Mouse (Mus musculus) limb, embryonic 11.5 days (tissue): ENCODE data around the gene Dscaml1. TPM values are rescaled to one million over a fixed set of nuclear protein-coding genes. Genes with fewer than 3 reads are reported as not detected.

Experiments
- ATAC-seq: fragments of 200-750 bp; cut with Nextera tagmentation; 2 replicates; pipeline ENCODE4 v1.8.0; 2017; ENCODE audit warnings: low read depth; ENCODE audit not compliant: insufficient number of reproducible peaks, low FRiP score, low TSS enrichment
- DNase-seq: peaks from one replicate; pipeline ENCODE4 v3.0.0-alpha.2; 2015; ENCODE audit warnings: low spot score
- H3K27ac ChIP-seq: fragments of 300-500 bp; sonication (generic); replicated peaks from 2 replicates; pipeline ENCODE4 v1.5.1; 2014; ENCODE audit warnings: low read depth, mild to moderate bottlenecking, low read length
- H3K27me3 ChIP-seq: fragments of 300-500 bp; sonication (generic); 2 replicates; pipeline ENCODE4 v1.6.1; 2014; ENCODE audit warnings: mild to moderate bottlenecking, low read length, mixed read lengths; ENCODE audit not compliant: control insufficient read depth, insufficient read depth
- H3K36me3 ChIP-seq: fragments of 300-500 bp; sonication (generic); 2 replicates; pipeline ENCODE4 v1.6.1; 2014; ENCODE audit warnings: mild to moderate bottlenecking, low read length, moderate library complexity, mixed read lengths; ENCODE audit not compliant: control insufficient read depth, insufficient read depth
- H3K4me1 ChIP-seq: fragments of 300-500 bp; sonication (generic); 2 replicates; pipeline ENCODE4 v1.6.1; 2014; ENCODE audit warnings: low read length, mixed read lengths; ENCODE audit not compliant: control insufficient read depth, insufficient read depth
- H3K4me2 ChIP-seq: fragments of 300-500 bp; sonication (generic); 2 replicates; pipeline ENCODE4 v1.6.1; 2014; ENCODE audit warnings: low read depth, mild to moderate bottlenecking, moderate library complexity; ENCODE audit not compliant: severe bottlenecking
- H3K4me3 ChIP-seq: fragments of 300-500 bp; sonication (generic); 2 replicates; pipeline ENCODE4 v1.5.1; 2014; ENCODE audit warnings: low read depth, low read length
- H3K9ac ChIP-seq: fragments of 300-500 bp; sonication (generic); 2 replicates; pipeline ENCODE4 v1.6.1; 2014; ENCODE audit warnings: mild to moderate bottlenecking, low read length
- H3K9me3 ChIP-seq: fragments of 300-500 bp; sonication (generic); 2 replicates; pipeline ENCODE4 v1.6.1; 2016; ENCODE audit warnings: low read length; ENCODE audit not compliant: control insufficient read depth
- WGBS: fragments of 180-500 bp; shearing (Covaris S2); extraction: QIAGEN DNeasy Blood & Tissue Kit; methylation state at CpG from one replicate; pipeline ENCODE4 v1.1.7; 2014; 5-methylcytosine and 5-hydroxymethylcytosine counted together
- polyA plus RNA-seq: library from polyadenylated mRNA; unstranded; fragments of >200 nt; fragmentation: Nextera tagmentation; extraction: Ambion mirVana; gene quantifications from 2 replicates; pipeline ENCODE4 v1.2.1, GENCODE M21; 2014

Gene Dscaml1
- polyA plus RNA-seq, result 0.11 and 0.44 TPM in 2 replicates

GRCm38 (mm10) chr9:45426456-45426855 is at the start of gene Dscaml1:
TSS of gene Dscaml1 (plus strand) at chr9:45426628.
- 85% methylated on average over 4 of the region's 4 CpGs for WGBS
- Histone ChIP-seq H3K36me3 (no peaks in the 10 kb centered on the region), H3K27me3 (peaks cover 27% of the 10 kb centered on the region), H3K4me2 (no peak within 1 kb of the TSS), H3K9ac (no peak within 1 kb of the TSS), H3K27ac (no peak within 1 kb of the TSS), H3K4me1 (peaks cover 6% of the 10 kb centered on the region; the same call in 1 of the 2 replicates), H3K4me3 (no peak within 1 kb of the TSS), H3K9me3 (peaks cover 3% of the 10 kb centered on the region; the same call in 1 of the 2 replicates)
- ATAC-seq (no peak), DNase-seq (no peak)

GRCm38 (mm10) chr9:45376883-45377282 is 49.5 kb upstream of the Dscaml1 start:
- Histone ChIP-seq H3K9me3 (no peaks in the 10 kb centered on the region), H3K4me1 (no peaks in the 10 kb centered on the region), H3K27ac (no peak overlapping the region), H3K4me3 (no peak overlapping the region), H3K4me2 (no peak overlapping the region), H3K9ac (no peak overlapping the region), H3K27me3 (no peaks in the 10 kb centered on the region), H3K36me3 (no peaks in the 10 kb centered on the region)
- no peak for ATAC-seq
- 92% methylated on average over 2 of the region's 2 CpGs for WGBS
- no peak for DNase-seq

- no peak overlapping the region for H3K27ac ChIP-seq
- H3K9ac ChIP-seq, result no peak overlapping the region
- ATAC-seq, result no peak
- DNase-seq, result no peak
- 77% methylated on average over 10 of the region's 10 CpGs for WGBS
- no peak overlapping the region for H3K4me2 ChIP-seq
- no peak overlapping the region for H3K4me3 ChIP-seq
- no peaks in the 10 kb centered on the region for H3K4me1 ChIP-seq
- no peaks in the 10 kb centered on the region for H3K9me3 ChIP-seq
- H3K27me3 ChIP-seq, result no peaks in the 10 kb centered on the region
- no peaks in the 10 kb centered on the region for H3K36me3 ChIP-seq
Observed at GRCm38 (mm10) chr9:45380411-45381251, 45.8 kb upstream of the Dscaml1 start.

GRCm38 (mm10) chr9:45382336-45382735 is 44.1 kb upstream of the Dscaml1 start:
- Histone ChIP-seq H3K4me1 (no peaks in the 10 kb centered on the region), H3K9ac (no peak overlapping the region), H3K9me3 (no peaks in the 10 kb centered on the region), H3K27ac (no peak overlapping the region), H3K36me3 (no peaks in the 10 kb centered on the region), H3K4me2 (no peak overlapping the region), H3K4me3 (no peak overlapping the region), H3K27me3 (no peaks in the 10 kb centered on the region)
- WGBS, result 86% methylated on average over 5 of the region's 5 CpGs
- DNase-seq, result no peak
- no peak for ATAC-seq

GRCm38 (mm10) chr9:45382834-45383233 is 43.6 kb upstream of the Dscaml1 start:
- no peak for ATAC-seq
- H3K36me3 ChIP-seq, result no peaks in the 10 kb centered on the region
- 81% methylated on average over 5 of the region's 5 CpGs for WGBS

GRCm38 (mm10) chr9:45383883-45384282 is 42.5 kb upstream of the Dscaml1 start:
- Histone ChIP-seq H3K27ac (no peak overlapping the region), H3K4me3 (no peak overlapping the region), H3K4me1 (no peaks in the 10 kb centered on the region), H3K9me3 (no peaks in the 10 kb centered on the region), H3K4me2 (no peak overlapping the region), H3K27me3 (no peaks in the 10 kb centered on the region), H3K36me3 (no peaks in the 10 kb centered on the region), H3K9ac (no peak overlapping the region)
- ATAC-seq, result no peak
- no peak for DNase-seq
- 98% methylated on average over 6 of the region's 6 CpGs for WGBS

More at GRCm38 (mm10) chr9:45382834-45383233, 43.6 kb upstream of the Dscaml1 start:
- Histone ChIP-seq H3K9me3 (no peaks in the 10 kb centered on the region), H3K4me3 (no peak overlapping the region), H3K4me1 (no peaks in the 10 kb centered on the region), H3K9ac (no peak overlapping the region), H3K27me3 (no peaks in the 10 kb centered on the region), H3K27ac (no peak overlapping the region), H3K4me2 (no peak overlapping the region)
- no peak for DNase-seq

GRCm38 (mm10) chr9:45386698-45387097 is 39.7 kb upstream of the Dscaml1 start:
- DNase-seq, result no peak
- Histone ChIP-seq H3K36me3 (no peaks in the 10 kb centered on the region), H3K27me3 (no peaks in the 10 kb centered on the region), H3K4me1 (no peaks in the 10 kb centered on the region), H3K27ac (no peak overlapping the region), H3K9ac (no peak overlapping the region), H3K9me3 (no peaks in the 10 kb centered on the region), H3K4me3 (no peak overlapping the region), H3K4me2 (no peak overlapping the region)
- WGBS, result 94% methylated on average over 5 of the region's 5 CpGs
- ATAC-seq, result no peak

GRCm38 (mm10) chr9:45388385-45388994 is 37.9 kb upstream of the Dscaml1 start:
- no peak overlapping the region for H3K4me3 ChIP-seq
- WGBS, result 47% methylated on average over 12 of the region's 12 CpGs
- H3K27me3 ChIP-seq, result no peaks in the 10 kb centered on the region
- no peak overlapping the region for H3K4me2 ChIP-seq
- no peaks in the 10 kb centered on the region for H3K4me1 ChIP-seq
- ATAC-seq (no peak), DNase-seq (peak; percentile 93)
- H3K36me3 ChIP-seq, result no peaks in the 10 kb centered on the region
- H3K27ac ChIP-seq, result no peak overlapping the region
- H3K9ac ChIP-seq, result no peak overlapping the region
- H3K9me3 ChIP-seq, result no peaks in the 10 kb centered on the region
